8 mouse cellular contexts compared by ENCODE assay signal in the genomic region with DNA sequence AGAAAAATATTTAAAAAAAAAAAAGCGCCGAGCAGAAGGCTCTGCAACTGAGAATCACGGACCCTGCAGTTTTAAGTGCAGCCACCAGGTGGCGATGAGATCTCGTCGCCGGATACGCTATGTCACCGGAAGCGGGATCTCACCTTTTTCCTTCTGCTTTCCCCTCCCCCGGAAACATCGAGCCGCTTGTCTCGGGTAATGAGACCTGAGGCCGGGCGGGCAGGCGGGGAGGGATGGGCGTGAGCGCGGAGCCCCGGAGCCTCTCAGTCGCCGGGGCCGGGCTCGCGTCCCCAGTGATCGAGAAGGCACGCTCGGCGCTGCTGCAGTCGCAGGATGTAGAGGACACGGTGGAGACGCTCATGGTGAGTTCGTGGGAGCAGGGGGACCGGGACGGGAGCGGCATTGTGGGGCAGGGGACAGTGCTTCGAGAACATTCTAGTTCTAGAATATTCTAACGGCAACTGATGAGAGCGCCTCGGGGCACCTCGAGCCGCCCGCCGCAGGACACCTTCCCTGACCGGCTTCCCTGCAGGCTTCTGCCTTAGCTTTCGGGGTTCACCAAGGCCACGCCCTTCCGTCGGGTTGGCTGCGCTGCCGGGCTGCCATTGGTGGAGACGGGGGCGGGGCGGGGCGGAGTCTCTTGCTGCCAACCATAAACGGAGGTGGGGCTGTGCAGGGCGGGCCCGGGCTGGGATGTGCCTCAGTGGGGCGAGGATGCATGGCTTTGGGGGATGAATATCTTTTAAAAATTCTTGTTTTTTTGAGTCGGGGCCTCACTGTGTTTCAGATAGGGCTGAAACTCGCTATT. TPM values are rescaled to one million over a fixed set of nuclear protein-coding genes. Genes with fewer than 3 reads are reported as not detected.
A peak's percentile ranks its signal among the peaks of the same experiment; 100 is the strongest.
DNase-seq lines count a peak whose midpoint lies in the region; ATAC-seq lines count a peak whose summit lies in the region.

Gene Slc25a38, plus strand, starts transcription at position 164 of the 808 bp plus-strand sequence.

- peak; percentile 95 for DNase-seq in adipocyte (ENCODE audit: low spot score)
- peak; percentile 96 for DNase-seq in embryo, embryonic 10 days (ENCODE audit: low spot score)
- peak; percentile 96 for DNase-seq in gastrocnemius, postnatal 14 days
- DNase-seq in left cerebral cortex, postnatal 10 days (ENCODE audit: extremely low spot score in 1 of 2, low spot score in 2 of 2) = peak; percentile 93 to 98
- peak; percentile 94 for DNase-seq in right cerebral cortex, postnatal 25 days
- DNase-seq in urinary bladder, postnatal 4 days (ENCODE audit: low spot score in 2 of 2) = peak; percentile 92 to 98

- intact Hi-C loops in gastrocnemius, postnatal 14 days (cut with DNase I; ENCODE audit: low total_unique reads) = no loop called here
- intact Hi-C loops in left cerebral cortex, postnatal 10 days (cut with DNase I) = no loop called here

- ATAC-seq in inflammation-experienced regulatory T-cells, adult 6 months = peak; percentile 92
- ATAC-seq in megakaryocyte-erythroid progenitor cell, adult 5-6 weeks (replicated peaks; ENCODE audit: low FRiP score, low TSS enrichment, poor library complexity, severe bottlenecking) = peak; percentile 79

RNA-seq across cellular contexts. Expression of gene Slc25a38, which starts in this region (rescaled TPM):
- 1 to 10 TPM; 9.2 to 9.5 TPM for total RNA-seq in gastrocnemius, postnatal 14 days (2021)
- 10 to 100 TPM; 17.6 to 21.3 (median 18.1) TPM for polyA plus RNA-seq in inflammation-experienced regulatory T-cells, adult 6 months (2017; shearing (Covaris generic))
- total RNA-seq in left cerebral cortex, postnatal 10 days (2021) = 10 to 100 TPM; 24.5 to 26.6 TPM
- total RNA-seq in megakaryocyte-erythroid progenitor cell, adult 5-6 weeks (2014; fragmentation: Nextera tagmentation) = 80.7 and 95.7 TPM in 2 replicates
- total RNA-seq in megakaryocyte-erythroid progenitor cell, adult 5-6 weeks (2017) = 57.5 and 88.7 TPM in 2 replicates

Comparison
In these comparisons a context has a peak if more than half of its experiments do, and no peak if none do; other contexts are left out.
1. Peak in every context shown above with its lines: DNase-seq and ATAC-seq.